Mouse (Mus musculus): ENCODE data around the gene Faiml.

Gene Faiml

GRCm38 (mm10) chr9:99180272-99180671 lies 56.8 kb downstream of the Faiml start:
- no peak for DNase-seq (ENCODE audit: low spot score)

All from urinary bladder, postnatal 14 days (tissue).